Mouse (Mus musculus) embryo, embryonic 11.5 days (tissue): ENCODE results near the gene Plekhf1.

Experiments
- DNase-seq: peaks from one replicate; pipeline ENCODE4 v3.0.0-alpha.2; 2012; ENCODE audit warnings: low read depth, low spot score

Gene Plekhf1

GRCm38 (mm10) chr7:38218631-38219367, 9.0 kb downstream of the Plekhf1 start:
- no peak for DNase-seq

DNA sequence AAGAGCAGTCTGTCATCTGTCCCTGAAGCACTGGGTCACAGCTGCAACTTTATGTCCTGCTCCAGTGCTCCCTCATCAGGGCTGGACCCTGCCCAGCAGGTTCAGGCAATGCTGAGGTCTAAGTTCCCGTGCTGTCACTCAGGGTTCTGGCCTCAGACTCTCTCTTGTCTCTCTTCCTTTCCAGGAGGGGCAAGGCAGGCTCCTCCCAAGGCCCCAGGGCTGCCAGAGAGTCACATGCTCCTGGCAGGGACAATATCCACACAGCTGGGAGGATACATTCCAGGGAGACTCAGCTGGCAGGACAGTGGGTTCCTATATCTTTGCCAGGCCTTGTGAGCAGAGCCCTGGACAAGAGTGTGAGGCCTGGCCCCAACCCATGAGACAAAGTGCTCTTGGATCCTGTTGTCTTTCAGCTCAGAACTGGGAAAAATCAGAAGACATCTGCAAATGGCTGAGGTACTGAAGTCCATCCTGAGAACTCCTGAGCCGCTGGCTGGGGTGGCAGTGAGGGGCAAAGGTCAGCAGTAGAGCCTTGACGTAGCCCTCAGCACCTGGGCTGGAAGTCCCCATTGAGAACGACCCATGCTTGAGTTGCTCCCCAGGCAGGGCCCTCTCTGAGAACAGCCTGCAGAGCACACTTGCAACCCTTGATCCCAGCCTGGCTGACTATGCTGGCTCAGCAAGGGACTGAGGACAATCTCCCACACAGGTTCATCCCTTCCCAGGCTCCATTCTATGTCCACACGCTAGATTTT, 10.2 kb downstream of the Plekhf1 start:
- no peak for DNase-seq

- DNase-seq = no peak
These were observed 12.1 kb downstream of the Plekhf1 start for GRCm38 (mm10) chr7:38215697-38216096.

DNA sequence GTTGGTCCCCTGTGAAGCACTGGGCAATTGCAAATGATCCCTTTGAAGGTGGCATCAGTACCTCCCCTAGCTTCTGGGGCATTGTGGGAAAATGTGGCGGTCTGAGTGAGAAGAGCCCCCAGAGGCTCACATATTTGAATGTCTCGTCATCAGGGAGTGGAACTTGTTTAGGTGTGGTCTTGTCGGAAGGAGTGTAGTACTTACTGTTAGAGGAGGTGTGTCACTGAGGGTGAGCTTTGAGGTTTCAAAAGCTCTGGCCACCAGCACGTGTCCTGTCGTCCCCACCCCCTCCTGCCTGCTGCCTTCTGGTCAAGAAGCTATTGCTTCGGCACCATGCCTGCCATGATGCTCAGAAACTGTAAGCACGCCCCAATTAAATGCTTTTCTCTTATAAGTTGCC, 12.5 kb downstream of the Plekhf1 start:
- no peak for DNase-seq

GRCm38 (mm10) chr7:38214473-38215214, 13.2 kb downstream of the Plekhf1 start:
- DNase-seq = no peak

- no peak for DNase-seq
These were observed 15.2 kb downstream of the Plekhf1 start for GRCm38 (mm10) chr7:38212651-38213062.

DNA sequence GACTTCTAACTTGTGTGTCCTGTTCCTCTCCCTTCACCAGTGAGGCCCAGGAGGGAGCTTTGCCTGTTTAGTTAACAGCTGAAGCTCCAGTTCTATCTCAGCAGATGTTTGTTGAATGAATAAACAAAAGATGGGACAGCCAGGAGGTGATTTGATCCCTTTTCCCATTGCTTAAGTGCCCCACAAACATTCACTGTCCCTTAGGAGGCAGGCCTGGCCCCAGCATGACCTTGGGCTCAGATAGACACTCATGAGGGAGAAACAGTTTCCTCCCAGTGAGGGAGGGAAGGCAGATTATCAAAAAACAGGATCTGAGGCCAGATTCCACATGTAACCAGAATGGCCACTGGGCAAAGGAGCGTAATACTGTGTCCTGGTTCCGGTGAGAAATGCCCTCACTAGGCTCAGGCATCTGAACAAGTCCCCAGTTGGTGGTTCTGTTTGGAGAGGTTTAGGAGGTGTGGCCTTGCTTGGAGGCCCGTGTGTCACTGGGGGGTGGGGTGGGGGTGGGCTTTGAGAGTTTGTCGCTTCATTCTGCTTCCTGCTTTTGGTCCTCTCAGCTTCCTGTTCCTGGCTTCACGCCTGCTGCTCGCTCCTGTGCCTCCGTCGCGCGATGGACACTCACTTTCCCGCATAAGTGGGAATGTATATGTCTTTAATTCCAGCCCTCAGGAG, 18.2 kb downstream of the Plekhf1 start:
- no peak for DNase-seq

DNA sequence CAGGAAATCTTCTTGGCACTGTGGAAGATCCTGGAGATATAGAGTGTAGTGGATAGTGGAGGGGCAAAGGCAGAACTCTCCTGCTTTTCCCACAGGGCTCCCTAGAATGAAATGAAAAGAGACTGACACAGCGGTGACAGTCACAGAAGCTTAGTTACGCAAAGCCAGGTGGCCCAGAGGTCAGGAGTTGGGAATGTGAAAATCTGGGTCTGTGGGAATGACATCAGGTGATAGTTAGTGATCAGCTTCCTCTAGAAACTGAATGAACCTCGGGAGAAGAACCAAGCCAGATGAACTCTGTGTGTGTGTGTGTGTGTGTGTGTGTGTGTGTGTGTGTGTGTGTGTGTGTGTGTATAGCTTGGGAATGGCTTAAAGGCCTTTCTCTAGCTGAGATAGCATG, 18.8 kb downstream of the Plekhf1 start:
- DNase-seq = no peak

- no peak for DNase-seq
These were observed 21.3 kb downstream of the Plekhf1 start for GRCm38 (mm10) chr7:38206564-38206963.

GRCm38 (mm10) chr7:38205801-38206200, 22.0 kb downstream of the Plekhf1 start:
- DNase-seq = no peak

GRCm38 (mm10) chr7:38204314-38204713, 23.5 kb downstream of the Plekhf1 start:
- DNase-seq = no peak

DNA sequence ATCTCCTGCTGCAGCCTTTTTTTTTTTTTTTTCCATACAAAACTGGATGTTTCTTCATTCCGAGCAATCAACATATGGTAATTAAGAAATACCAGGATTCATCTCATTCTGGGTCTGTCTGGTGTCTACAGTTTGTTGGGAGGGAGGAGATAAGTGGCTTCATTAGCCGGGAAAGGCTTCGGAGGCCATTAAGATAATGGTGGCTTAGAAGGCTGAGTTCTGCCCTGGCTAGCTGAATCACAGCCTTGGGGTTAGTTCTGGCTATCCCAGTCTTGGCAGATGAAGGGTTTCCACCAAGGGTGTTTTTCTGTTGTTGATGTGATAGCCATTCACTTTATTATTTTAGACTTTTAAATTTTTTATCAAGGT, 26.5 kb downstream of the Plekhf1 start:
- no peak for DNase-seq

GRCm38 (mm10) chr7:38200606-38201289, 27.1 kb downstream of the Plekhf1 start:
- DNase-seq = peak; percentile 88

- no peak for DNase-seq
These were observed 27.8 kb downstream of the Plekhf1 start for GRCm38 (mm10) chr7:38199907-38200605.

- DNase-seq = no peak
These were observed 36.2 kb downstream of the Plekhf1 start for GRCm38 (mm10) chr7:38191571-38191970.

GRCm38 (mm10) chr7:38191146-38191545, 36.7 kb downstream of the Plekhf1 start:
- DNase-seq = no peak

DNA sequence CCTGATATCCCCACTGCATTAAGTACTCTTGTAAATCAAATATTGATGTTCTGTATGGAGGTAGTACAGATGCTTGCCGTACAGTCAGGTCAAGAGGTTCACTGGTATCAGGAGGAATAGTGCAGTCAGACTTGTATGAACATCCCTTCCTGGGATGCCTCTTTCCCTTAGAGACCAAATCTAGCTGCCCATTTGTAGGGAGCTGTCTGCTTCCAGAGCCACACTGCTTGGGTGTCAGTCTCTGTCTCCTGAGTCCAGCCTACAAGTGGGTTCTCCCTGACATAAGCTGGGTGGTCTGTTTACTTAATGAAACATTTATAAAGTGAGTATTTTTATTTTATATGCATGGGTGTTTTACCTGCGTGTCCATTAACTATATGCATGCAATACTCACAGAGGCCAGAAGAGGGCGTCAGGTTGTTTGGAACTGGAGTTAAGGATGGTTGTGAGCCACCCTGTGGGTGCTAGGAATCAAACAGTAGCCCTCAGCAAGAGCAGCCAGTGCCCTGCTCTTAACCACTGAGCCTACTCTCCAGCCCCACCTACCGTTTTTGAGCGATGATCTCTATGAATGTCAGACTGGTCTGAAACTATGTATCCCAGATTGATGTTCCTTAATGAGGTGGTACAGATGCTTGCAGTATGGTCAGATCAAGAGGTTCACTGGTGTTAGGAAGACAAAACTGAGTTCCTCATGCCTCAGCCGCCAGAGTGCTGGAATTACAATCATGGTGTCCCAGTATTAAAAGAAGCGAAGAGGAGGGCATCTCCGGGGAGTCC, 37.6 kb downstream of the Plekhf1 start:
- DNase-seq = no peak

GRCm38 (mm10) chr7:38189136-38189982, 38.5 kb downstream of the Plekhf1 start:
- no peak for DNase-seq
